Mouse (Mus musculus) spleen, adult 2 months (tissue): ENCODE results near the gene Ucp3. TPM values are rescaled to one million over a fixed set of nuclear protein-coding genes. Genes with fewer than 3 reads are reported as not detected.
A peak's percentile ranks its signal among the peaks of the same experiment; 100 is the strongest.

ENCODE experiments used
- DNase-seq, 2 experiments: peaks; one replicate each; pipeline versions ENCODE4 v3.0.0 to v3.0.0-alpha.2; 2012 to 2021; ENCODE audit warnings: low spot score in 2 of 2, low read depth in 1 of 2
- H3K27ac ChIP-seq: fragments of 200-500 bp; 2 replicates; pipeline ENCODE4 v1.5.1; 2012; ENCODE audit warnings: low read length, inconsistent platforms; ENCODE audit not compliant: insufficient read depth
- H3K27me3 ChIP-seq: fragments of 200-500 bp; 2 replicates; pipeline ENCODE4 v1.6.1; 2012; ENCODE audit warnings: mild to moderate bottlenecking, moderate library complexity, low read length, inconsistent platforms; ENCODE audit not compliant: control insufficient read depth, insufficient read depth
- H3K36me3 ChIP-seq: fragments of 200-500 bp; 2 replicates; pipeline ENCODE4 v1.6.1; 2012; ENCODE audit warnings: mild to moderate bottlenecking, low read length, inconsistent platforms; ENCODE audit not compliant: control insufficient read depth, insufficient read depth
- H3K4me1 ChIP-seq: fragments of 200-500 bp; 2 replicates; pipeline ENCODE4 v1.6.1; 2011; ENCODE audit warnings: inconsistent platforms; ENCODE audit not compliant: control insufficient read depth, insufficient read depth, insufficient read length
- H3K4me3 ChIP-seq: fragments of 200-500 bp; 2 replicates; pipeline ENCODE4 v1.5.1; 2011; ENCODE audit warnings: mild to moderate bottlenecking, inconsistent platforms; ENCODE audit not compliant: insufficient read depth, insufficient read length; ENCODE audit errors: extremely low read depth
- CTCF ChIP-seq: fragments of 200-500 bp; IDR thresholded peaks from 2 replicates; pipeline ENCODE4 v1.5.1; 2011; ENCODE audit warnings: mild to moderate bottlenecking, inconsistent platforms; ENCODE audit not compliant: insufficient read depth, insufficient read length, insufficient replicate concordance; ENCODE audit errors: extremely low read depth
- POLR2A ChIP-seq: fragments of 200-500 bp; IDR thresholded peaks from 2 replicates; pipeline ENCODE4 v1.6.1; 2011; ENCODE audit warnings: low read depth, low read length, inconsistent platforms
- WGBS: fragments of 180-500 bp; shearing (Covaris S2); methylation state at CpG from one replicate; pipeline ENCODE4 v1.1.7; 2018; 5-methylcytosine and 5-hydroxymethylcytosine counted together
- polyA plus RNA-seq: library from polyadenylated mRNA; depleted of rRNA; stranded (reverse); fragments of >200 nt; gene quantifications from 2 replicates; pipeline ENCODE4 v1.2.3, GENCODE M21; 2012

The Ucp3 gene
- polyA plus RNA-seq, 1 experiment, result 1.3 TPM

DNA sequence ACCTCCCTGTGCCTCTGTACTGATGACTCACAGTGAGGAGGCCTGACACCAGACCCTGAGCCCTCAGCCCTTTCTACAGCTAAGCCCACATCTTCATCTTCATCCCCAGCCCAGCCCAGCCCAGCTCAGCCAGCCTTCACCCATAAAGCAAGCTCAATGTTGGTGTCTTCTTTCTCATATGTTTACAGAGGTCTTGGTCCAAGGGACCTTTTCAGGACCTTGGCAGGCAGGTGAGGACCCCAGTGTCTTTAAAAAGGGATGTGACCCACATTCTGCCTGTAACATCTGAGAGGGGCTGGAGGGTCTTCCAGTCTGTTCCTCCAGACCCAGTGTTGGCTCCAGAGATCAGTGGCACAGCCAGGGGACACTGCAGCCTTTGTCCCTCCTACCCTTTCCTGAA, 26.7 kb downstream of the Ucp3 start:
- no peak overlapping the region for H3K27ac ChIP-seq
- no peak for DNase-seq
- H3K36me3 ChIP-seq, result peaks cover 44% of the 10 kb centered on the region
- H3K4me3 ChIP-seq, result no peak overlapping the region
- TF ChIP-seq POLR2A (no peak), CTCF (no peak)
- H3K27me3 ChIP-seq, result no peaks in the 10 kb centered on the region
- peaks cover 40% of the 10 kb centered on the region for H3K4me1 ChIP-seq

DNA sequence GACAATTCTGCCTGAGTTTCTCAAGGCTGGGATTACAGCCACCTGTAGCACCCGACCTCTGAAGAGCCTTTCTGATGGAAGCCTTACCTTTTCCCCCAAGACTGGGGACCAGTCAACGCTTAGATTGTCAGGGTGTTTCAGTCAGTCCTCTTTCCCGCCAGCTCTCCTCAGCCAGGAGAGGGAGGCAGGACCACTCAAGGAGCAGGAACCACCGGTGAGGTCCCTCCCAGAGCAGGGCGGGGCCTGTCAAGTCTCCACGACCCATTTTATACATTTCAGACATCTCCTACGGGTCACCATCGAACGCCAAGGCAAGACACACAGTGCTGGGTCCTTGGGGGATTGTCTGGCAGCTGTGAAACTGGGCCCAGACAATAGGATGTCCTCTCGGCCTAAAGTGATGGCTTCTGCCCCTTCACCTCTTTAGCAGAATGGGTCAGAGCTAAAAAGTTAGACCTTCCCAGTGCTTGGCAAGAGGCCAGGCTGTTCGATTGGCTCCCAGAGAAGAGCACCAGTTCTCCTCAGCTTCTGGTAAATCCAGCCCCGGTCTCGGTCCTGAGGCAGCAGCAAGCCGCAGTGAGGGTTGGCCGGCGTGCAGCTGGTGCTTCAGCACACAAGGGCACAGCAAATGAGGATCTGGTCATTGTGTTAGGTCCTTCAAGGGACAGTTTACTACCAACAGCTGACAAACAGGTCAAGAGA, 27.6 kb downstream of the Ucp3 start:
- TF ChIP-seq POLR2A (no peak), CTCF (no peak)
- Histone ChIP-seq H3K4me1 (peaks cover 44% of the 10 kb centered on the region), H3K27me3 (no peaks in the 10 kb centered on the region), H3K4me3 (no peak overlapping the region), H3K36me3 (peaks cover 40% of the 10 kb centered on the region), H3K27ac (peak overlapping the region; percentile 42)
- no peak for DNase-seq
- 48% methylated on average over 16 of the region's 16 CpGs for WGBS

- H3K4me3 ChIP-seq, result no peak overlapping the region
- peaks cover 39% of the 10 kb centered on the region for H3K36me3 ChIP-seq
- H3K4me1 ChIP-seq, result peaks cover 42% of the 10 kb centered on the region
- H3K27me3 ChIP-seq, result no peaks in the 10 kb centered on the region
- no peak for DNase-seq
- WGBS, result 50% methylated on average over 6 of the region's 6 CpGs
- no peak; the same call in 1 of the 2 replicates for TF ChIP-seq POLR2A
- no peak for TF ChIP-seq CTCF
- peak overlapping the region; percentile 42 for H3K27ac ChIP-seq
Measured at GRCm38 (mm10) chr7:100501027-100501843, 28.4 kb downstream of the Ucp3 start.

DNA sequence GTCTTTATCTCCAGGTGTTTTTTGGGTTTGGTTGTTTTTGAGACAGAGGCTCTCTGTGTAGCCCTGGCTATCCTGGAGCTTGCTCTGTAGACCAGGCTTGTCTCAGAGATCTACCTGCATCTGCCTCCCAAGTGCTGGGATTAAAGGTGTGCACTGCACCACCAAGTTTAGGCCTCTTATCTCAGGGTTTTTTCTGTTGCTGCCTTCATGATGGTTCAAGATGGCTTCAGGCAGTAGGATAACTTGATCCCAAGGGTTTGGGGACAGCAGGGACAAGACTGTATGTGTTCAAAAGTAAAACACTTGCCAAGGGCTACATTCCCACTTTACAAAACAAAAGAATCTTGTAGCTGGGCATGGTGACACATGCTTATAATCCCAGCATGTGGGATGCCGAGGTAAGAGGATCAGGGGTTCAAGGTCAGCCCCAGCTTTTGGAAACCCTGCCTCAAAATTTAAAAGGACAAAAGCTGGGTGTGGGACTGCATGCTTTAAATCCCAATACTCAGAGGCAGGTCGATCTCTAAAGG, 29.1 kb downstream of the Ucp3 start:
- H3K4me3 ChIP-seq, result no peak overlapping the region
- peaks cover 36% of the 10 kb centered on the region for H3K4me1 ChIP-seq
- H3K27ac ChIP-seq, result no peak overlapping the region
- no peak for DNase-seq
- TF ChIP-seq POLR2A (no peak), CTCF (no peak)
- WGBS, result 31% methylated on average over 2 of the region's 2 CpGs
- no peaks in the 10 kb centered on the region for H3K27me3 ChIP-seq
- peaks cover 32% of the 10 kb centered on the region for H3K36me3 ChIP-seq

DNA sequence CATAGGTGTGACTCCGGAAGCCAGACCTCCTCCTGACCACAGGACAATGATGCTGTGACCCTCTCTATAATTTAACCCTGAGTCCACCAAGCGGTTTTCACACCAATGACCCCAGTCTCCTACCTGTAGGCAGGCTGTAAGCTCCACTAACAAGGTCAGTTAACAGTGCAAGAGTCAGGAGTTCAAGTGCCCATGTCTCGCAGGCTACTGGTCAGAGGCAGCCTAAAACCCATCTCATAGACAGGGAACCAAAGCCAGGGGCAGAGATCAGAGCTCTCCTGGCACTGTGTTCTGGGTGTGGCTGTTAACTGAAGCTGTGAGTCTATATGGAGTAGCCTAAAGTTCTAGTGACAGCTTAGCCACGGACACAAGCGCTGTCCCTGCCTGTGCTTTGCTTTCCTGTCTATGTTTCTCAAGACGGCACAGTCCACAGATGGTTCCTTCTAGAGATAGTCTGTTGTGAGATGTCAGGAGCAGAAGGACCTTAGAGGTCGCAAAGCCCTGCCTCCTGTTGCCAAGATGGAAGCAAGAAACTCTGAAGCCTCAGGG, 29.7 kb downstream of the Ucp3 start:
- Histone ChIP-seq H3K4me3 (no peak overlapping the region), H3K36me3 (peaks cover 27% of the 10 kb centered on the region), H3K27ac (peak overlapping the region; percentile 35), H3K4me1 (peaks cover 30% of the 10 kb centered on the region), H3K27me3 (no peaks in the 10 kb centered on the region)
- WGBS, result 37% methylated on average over 7 of the region's 7 CpGs
- TF ChIP-seq CTCF, result no peak
- no peak for TF ChIP-seq POLR2A
- DNase-seq, result no peak

DNA sequence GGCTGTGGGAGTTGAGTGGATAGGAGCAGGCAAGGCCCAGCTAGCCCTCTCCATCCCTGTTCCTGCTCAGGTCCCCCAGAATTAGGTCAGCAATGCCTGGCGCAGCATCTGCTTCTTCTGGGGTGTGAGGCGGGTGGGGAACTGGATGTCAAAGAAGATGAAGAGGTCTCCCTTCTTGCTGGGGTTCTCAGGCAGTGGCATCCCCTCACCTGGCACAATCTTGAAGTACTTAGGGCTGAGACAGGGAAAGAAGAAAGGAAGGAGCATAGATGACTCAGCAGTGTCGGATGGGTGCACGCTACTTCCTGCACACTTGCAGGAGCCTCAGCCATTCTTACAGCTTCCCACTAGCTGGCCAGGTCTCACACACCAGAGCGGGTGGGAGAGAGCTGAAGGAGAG, 30.3 kb downstream of the Ucp3 start:
- Histone ChIP-seq H3K4me1 (peaks cover 25% of the 10 kb centered on the region), H3K4me3 (no peak overlapping the region), H3K27ac (0 out of 2 replicates have a peak overlapping the region, but pooled peaks have one; percentile 1), H3K36me3 (peaks cover 20% of the 10 kb centered on the region), H3K27me3 (no peaks in the 10 kb centered on the region)
- WGBS, result 18% methylated on average over 5 of the region's 5 CpGs
- TF ChIP-seq CTCF, result no peak
- peak; percentile 35; the same call in 1 of the 2 replicates for TF ChIP-seq POLR2A
- no peak for DNase-seq

DNA sequence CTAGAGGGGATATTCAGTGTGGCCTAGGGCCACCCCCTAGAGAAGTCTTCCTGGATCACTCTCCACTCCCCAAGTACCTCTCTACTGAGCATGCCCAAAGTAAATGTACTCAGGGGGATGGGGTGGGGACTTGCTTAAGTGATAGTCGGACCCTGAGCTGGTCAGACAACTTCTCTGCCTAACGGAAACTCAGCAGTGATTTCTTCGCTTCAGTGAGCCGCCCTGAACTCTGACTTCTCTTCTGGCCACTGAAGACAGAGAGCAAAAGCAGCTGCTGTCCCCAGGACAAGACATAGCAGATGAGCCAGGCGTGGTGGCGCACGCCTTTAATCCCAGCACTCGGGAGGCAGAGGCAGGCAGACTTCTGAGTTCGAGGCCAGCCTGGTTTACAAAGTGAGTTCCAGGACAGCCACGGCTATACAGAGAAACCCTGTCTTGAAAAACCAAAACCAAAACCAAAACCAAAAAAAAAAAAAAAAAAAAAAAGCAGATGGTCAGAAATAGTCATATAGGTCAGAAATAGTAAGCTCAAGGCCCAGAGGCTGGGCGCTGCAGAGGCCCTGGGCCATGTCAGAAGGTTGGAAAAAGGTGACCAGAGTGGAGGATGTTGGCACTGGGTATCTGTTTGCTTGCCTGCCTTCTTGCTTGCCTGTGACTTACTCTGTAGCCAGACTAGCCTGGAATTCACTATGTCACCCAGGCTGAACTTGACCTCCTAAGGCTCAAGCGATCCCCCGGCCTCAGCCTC, 32.1 kb downstream of the Ucp3 start:
- peaks cover 2% of the 10 kb centered on the region for H3K36me3 ChIP-seq
- TF ChIP-seq POLR2A, result no peak; the same call in 1 of the 2 replicates
- no peak for TF ChIP-seq CTCF
- peak overlapping the region; percentile 16 for H3K27ac ChIP-seq
- no peaks in the 10 kb centered on the region for H3K27me3 ChIP-seq
- no peak for DNase-seq
- H3K4me3 ChIP-seq, result no peak overlapping the region
- 57% methylated on average over 13 of the region's 13 CpGs for WGBS
- H3K4me1 ChIP-seq, result peaks cover 25% of the 10 kb centered on the region; the same call in 1 of the 2 replicates
